Mouse (Mus musculus): ENCODE data around the gene Ets1.

Gene Ets1

DNA sequence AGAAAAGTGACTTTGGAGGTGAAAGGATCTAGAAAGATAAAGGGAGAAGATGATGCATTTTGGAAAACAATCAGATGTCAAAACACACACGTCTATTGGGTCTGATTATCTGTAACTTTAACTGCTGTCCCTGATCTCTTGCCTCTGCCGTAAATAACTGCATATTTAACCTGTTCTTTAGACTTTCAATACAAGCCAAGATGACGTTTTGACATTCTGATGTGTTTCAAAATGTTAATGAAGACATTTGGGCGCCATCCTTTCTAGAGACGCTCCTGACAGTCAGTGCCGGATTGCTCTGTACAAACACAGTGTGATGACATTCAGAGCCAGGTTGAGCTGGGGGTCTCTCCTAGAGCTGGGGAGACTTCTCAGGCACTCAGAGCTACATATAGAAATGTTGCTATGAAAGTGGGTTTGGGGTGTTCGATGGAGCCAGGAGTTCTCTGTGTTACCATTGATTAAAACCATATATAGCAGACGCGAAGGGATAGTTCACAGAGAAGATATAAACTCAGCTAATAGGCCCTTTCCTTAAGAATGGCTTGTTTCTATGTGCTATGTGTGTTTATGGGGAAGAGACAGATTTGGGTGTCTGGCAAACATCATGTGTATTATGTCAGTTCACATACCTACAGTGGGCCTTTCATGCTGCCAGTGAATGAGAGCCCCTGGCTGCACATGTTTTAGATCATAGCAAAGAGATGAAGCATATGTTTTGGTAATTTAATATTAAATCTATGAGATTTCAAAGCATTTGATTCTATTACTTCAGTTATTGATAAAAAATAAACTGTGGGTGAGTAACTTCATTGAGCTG lies 61.5 kb downstream of the Ets1 start:
- DNase-seq = peak; percentile 44

DNA sequence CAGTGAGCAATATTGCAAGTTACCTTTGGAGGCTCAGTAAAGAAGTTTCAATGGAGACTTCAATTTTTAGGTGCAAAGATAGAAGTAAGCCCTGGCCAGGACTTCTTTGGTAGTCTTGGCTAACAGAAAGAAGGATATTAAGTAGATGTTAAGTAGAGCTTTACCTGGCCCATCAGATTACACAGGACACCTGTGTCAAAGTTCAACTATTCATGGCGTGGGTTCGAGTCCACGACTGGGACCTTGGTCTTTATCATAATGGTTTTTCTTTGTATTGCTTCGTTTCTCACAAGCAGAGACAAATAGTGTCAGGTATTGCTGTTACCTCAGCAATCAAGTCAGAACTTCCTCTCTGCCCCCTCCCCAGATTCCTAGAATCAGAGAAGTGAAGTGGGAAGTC lies 62.7 kb downstream of the Ets1 start:
- peak; percentile 25 for DNase-seq

DNA sequence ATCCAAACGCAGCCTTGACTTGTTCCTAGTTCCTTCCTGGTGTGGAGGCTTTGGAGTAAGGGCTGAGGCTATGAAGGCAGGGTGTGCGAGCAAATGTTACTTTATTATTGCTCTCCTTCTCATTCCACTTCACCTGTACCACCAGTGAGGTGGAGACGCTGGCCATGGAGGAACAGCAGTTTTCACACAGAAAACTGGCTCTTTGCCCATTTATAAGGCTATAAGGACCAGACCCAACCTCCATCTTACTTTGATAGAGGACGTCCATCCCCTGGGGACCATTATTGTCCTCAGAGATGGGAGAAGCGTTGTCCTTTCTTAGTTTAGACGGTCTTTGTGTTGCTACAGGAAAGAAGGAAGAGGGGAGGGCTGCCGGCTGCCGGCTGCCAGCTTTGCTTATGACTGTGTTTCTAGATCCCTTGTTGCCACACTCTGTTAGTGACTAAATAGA lies 63.4 kb downstream of the Ets1 start:
- peak; percentile 71 for DNase-seq

DNA sequence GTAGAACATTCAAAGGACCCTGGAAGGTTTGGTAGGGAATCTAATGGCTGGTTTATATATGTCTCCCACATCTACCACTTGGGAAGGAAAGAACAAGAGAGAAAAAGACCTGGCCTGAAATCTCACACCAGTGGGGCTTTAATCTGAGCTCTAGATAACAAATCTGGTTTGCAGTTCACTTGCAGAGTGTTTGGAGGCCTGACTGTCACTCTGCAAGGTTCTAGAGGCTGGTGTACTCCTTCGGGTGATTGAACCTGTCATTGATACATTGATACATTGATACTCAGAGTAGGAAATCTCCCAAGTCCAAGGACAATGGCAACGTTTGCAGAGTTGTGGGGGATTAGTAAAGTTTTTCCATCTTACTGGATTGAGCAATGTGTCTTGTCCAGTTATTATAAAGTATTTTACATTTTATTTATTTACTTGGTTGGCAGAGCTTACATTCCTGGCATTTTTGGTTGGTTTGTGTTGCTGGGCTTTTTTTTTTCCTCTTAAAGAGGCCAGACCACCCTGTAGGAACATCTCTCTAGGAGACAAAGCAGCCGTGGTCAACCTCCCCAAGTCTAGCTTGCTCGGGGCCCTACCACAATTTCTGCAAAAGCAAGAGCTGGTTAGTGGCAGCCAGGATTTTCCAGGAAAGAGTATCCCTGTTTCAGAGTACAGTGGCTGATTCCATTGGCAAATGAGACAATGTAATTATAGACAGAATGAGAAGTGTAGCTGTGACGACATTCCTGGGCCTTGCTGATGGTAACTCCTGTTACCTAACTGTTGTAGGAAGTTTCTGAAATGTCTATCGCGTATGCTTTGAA lies 64.3 kb downstream of the Ets1 start:
- DNase-seq = peak; percentile 32

DNA sequence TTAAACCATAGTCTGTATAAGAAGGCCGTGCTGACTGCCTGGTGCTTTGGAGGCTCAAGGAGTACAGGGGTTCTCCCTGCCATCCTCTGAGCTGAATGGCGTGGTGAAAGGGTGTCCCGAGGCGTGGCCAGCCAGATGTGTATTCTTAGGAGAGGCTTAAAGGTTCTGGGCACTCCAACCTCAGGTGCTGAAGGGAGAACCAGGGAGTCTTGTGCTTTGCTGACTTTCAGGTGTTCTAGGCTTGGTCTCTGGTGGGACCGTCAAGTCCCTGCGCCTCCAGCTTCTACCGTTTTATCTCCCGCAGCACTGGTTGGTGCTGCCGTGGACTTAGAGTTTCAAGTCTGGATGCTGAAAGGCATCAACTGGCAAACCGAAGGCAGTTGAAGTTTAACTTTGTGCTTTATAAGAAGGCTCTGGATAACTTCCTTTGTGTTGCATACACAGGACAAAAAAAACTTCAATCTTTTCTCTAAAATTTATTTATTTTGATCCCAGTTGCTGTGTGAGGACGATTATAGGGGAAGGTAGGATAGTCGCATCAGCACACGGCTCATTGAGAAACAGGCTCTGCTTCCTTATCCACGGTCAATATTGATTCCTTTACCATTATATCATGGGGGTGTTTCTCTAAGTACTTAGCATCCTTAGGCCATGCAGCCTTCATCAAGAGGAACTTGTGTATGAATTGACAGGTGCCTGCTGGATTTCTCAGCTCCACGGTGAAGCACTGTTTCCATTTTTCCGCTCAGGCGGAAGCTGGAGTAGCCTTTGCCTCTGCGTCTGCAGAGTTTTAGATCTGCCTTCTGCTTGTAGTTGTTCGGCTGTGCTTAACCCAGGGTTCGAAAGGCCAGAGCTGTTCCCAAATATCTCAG lies 65.3 kb downstream of the Ets1 start:
- DNase-seq = peak; percentile 53

DNA sequence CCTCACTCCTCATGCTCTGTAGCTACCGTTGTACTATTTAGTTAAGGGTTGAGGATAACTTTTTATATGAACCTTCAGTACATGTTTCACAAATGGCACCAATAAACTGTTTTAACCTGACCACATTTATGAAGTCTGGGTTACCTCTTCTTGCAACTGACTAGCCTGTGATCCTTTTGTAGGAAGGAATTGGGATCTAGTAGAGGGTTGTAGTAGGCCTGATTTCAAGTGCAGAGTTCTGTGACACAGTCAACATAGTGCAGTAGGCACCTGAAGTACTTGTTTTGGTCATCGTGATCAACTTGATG lies 65.9 kb downstream of the Ets1 start:
- peak; percentile 22 for DNase-seq

DNA sequence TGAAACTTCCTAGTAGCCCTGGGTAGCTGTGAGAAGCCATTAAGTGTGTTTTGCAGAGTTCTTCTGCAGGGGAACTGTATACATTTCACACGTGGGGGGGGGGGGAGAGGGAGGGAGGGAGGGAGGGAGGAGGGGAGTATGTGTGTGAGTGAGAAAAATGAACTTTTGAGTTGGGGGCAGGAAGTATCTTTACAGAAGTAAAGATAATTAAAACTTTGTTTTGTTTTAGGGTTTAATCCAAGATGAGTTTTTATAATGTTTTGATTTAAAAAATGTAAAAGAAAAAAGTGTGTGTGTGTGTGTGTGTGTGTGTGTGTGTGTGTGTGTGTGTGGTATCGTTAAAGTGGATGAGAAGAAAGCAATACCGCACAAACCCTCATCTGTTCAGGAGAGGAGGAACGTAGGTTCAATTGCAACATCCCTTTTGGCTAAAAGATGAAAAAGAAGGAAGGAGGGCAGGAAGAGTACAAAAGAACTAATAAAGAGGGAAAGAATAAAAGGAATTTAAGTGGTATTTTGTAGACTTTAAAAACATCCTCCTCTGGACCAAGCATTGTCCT lies 66.9 kb downstream of the Ets1 start:
- peak; percentile 41 for DNase-seq

DNA sequence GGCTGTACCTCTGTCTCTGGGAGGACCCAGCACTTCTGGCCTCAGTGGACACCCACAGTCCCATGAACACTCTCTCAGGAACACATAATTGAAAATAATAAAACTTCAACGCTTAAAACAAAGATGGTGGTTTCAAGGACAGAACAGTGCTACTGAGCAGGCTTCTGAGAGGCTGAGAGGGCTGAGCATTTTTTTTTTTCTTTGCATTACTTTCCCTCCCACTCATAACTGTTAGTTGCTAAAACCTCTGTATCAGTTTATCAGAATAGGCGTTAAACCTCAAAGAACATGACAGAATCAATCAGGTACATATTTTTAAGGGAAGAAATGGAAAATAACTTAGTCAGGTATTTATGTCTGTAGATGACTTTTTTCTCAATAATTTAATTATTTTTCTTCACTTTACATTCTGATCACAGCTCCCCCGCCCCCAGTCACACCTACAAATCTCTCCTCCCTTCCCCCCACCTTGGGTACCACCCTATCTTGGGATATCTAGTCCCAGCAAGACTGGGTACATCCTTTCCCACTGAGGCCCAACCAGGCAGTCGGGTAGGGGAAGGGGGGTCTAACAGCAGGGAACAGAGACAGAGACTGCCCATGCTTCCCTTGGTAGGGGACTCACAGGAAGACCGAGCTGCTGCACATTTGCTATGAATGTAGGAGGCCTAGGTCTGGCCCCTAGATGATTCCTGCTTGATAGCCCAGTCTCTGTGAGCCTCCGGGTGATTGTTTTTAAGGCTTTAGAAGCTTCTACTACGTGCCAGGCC lies 68.1 kb downstream of the Ets1 start:
- DNase-seq = peak; percentile 65

DNA sequence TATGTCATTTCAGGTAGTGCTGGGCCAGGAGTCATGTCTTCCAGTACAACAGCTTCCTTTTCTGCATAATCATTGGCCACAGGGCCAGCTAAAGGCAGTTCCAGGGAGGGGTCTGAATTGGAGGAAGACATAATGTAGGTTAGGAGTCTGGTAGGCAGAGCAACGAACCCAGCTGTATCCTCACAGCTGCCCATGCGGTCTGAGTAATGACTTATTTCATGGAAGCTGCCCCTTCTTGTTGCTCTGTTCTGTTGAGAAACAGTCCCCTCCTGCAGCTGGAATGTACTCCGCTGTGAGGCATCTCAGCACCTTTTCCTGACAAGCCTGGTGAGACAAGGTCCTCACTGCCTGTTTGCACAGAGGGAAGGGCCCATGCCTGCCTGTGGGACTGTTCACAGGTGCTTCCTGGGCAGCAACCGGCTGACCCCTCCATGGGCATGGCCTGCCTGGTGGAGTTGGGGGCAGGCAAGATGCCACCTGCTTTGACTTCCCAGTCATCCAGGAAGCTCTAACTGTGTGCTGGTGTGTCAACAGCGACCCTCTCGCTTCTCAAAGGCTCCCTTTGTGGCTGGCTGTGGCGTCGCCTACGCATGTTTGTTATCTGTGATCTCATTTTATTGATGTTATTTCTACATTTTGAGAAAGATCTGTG lies 69.9 kb downstream of the Ets1 start:
- DNase-seq = peak; percentile 82

DNA sequence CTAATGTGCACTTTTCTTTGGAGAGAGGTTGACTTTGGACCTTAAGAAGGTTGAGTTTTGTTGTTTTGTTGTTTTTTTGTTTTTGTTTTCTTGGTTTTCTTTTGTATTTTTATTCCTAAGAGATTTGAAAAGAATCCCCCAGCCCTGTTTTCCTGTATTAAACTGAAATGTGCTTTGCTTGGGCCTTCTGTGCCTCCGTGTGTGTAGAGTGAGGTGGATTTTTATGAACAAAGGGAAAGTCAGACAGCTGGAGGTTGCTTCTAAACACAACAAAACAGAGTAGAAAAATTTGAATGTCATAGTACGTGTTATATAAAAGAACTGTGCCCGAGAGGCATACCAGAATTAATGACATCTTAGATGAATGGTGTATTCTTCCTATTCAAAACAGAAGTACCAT lies 71.4 kb downstream of the Ets1 start:
- DNase-seq = no peak

DNA sequence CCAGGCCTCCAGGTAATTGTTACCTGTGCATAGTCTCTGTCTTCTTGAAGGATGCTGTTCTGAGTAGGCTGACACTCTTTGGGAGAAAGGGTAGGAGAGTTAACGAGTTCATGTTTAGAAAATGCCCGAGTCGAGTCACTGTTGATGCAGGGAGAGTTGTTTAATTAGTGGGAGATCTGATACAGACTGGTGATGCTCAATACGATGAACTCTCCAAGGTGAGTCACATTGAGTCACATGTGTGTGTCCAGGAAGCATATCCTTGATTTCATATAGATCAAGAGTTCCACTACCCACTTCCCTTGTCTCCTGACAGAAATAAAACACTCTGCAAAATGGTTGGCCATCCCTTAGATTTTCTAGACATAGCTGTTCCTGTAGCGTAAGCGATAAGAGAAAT lies 72.5 kb downstream of the Ets1 start:
- DNase-seq = no peak

DNA sequence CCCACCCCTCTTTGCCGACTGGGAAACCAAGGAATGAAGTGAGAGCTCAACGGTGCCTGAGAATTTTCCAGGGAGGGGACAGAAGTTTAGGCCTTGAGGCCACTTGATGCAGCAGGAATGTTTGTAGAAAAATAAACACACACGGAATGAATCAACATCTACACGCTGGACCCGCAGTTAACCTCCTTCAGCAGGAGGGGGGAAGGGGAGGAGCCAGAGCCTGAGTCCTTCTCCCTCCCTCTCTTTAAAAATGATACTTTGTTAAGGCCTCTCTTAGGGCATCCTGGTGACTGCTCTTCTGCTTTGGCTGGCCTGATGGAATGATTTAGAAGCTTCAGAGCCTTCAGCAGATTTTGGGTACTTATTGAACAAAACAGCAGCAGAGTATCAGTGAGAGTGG lies 73.3 kb downstream of the Ets1 start:
- DNase-seq = peak; percentile 57

DNA sequence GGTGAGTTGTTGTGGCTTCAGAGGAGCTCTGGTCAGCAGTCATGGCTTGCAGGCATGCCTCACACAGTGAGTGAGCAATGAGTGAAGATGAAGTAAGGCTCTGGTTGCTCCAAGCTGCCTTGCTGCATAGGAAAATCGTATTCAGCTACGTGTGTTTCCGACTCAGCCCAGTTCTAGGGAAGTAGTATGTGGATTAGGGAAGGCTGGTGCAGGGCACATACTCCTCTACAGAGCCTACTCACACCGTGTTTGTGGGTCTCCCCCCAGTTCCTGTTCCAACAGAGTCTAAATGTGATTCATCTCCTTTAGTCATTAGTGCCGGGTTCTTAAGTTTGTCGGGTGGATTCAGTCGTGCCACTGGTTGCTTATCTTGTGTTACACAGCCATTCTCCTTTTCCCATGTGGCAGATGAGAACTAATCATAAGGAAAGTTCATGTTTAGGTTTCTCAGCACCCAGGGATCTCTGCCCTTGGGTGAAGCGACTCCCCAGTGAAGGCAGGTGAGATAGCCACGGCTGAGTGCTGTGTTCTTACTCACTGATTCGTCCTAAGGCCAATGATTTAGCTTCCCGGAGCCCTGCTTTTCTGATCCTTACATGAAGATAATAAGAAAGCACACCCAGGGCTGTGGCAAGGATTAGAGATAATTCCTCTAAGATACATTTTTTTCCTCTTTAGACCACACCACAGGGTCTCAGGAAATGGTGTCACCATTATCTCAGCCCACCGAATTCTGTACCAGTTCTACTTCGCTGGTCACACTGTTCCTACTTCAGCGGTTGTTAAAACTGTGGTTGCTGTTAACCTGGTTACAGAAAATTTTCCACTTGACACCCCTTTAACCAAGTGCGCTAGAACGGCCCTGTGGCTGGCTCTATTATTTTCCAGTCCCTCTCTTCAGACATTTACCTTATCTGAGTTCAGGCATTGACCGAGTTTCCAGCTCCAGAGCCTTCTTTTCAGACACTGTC lies 74.0 kb downstream of the Ets1 start:
- peak; percentile 40 for DNase-seq

DNA sequence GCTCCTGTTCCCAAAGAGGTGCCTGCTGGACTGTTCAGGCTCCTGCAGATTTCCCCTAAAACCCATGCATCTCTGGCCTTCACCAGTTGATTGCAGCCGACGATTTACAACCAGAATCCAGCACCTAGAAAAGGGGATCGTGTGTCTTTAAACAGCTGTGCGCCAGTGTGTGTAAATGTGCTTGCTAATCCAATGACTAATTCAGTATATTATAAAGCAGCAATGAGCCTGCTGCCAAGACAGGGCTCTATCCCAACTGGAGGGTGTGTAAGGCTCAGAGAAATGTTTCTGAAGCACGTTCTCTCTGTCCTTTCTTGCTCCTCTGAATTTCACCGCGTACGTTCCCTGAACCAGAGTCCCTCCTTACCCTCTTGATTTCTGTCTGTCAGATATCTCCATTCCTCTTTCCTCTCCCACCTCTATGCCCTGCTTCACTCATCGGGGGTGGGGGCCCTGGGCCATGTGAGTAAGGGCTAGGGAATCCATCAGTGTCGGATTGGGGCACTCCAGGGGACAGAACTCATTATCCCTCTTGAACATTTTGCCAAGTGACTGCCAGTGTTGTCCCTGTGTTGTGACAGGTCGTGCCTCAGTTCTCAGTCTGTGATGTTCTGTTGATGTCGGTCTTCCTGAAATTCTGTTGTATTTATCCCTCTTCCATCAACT lies 75.1 kb downstream of the Ets1 start:
- peak; percentile 22 for DNase-seq

DNA sequence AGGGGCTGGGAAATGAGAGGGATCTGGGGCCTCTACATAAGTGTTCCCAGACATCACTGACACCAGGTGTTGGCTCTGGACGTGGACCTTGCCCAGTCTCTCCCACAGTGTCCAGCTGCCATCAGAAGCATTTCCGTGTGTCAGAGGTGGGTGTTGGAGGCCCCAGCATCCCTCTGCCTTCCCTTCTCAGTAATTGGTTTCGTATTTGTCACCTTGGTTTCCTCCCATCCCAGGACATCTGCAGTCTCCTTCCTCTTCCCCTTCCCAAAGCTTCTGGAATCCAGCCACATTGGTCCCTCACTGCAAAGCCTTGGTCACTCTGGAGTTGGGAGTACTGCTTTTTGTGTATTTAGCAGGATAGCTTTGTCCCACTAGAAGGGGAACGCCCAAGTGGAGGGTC lies 75.7 kb downstream of the Ets1 start:
- no peak for DNase-seq

DNA sequence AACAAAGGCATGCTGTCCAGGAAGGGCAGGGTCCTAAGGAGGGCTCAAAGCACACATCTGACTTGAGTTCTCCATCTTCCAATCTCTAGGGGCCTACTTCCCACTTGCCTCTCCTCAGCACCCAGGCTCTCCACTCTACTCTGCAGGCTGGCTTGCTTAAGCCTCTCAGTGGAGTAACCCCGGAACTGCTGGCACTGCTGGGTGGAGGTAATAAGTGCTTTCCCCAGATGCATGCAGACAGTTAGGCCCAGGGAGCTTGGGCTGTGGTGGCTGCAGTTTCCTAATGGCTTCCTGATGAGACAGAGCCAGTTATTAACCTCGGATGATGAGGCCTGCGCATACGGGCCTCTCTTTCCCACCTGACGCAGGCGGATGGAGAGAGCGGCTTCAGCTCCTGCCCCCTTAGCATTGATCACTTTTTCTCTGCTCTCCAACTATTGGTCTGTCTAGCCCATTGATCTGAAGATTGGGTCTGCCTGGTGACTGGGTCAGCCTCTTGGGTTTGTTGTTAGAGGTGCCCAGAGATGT lies 76.4 kb downstream of the Ets1 start:
- DNase-seq = peak; percentile 19

DNA sequence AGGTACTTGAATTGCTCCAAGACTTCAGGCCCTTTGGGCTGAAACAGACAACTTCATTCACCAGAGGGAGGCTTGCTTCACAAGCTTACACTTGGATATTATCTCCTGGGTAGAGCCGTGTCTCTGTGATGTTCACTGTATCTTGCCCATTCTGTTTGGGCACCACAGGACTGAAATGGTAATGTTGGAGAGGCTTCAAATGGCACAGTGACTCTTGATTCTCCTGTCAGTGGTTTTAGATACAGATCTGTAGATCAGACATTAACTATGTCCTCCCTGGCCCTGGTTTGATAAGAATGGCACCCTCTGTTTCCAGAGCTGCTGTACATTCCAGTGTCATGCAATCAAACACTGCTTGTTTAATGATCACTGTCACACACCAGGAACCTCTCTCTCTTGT lies 77.1 kb downstream of the Ets1 start:
- no peak for DNase-seq

DNA sequence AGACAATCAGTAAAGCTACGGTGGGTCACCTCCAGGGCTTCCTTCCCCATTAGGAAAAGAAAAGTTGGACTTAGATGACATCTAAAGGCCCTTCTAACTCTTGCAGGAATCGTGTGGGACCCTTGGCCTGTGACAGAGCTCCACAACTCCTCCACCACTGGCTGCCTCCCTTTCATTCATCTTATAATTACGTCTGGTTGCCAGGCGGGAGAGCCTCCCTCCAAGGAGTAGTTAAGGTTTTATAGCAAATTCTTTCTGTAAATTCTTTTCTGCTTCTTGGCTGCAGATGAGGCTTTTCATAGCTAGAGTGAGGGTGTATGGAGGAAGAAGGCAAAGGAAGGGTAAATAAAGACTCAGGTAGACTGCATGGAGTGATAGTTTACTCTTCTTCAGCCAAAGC lies 77.8 kb downstream of the Ets1 start:
- DNase-seq = no peak

DNA sequence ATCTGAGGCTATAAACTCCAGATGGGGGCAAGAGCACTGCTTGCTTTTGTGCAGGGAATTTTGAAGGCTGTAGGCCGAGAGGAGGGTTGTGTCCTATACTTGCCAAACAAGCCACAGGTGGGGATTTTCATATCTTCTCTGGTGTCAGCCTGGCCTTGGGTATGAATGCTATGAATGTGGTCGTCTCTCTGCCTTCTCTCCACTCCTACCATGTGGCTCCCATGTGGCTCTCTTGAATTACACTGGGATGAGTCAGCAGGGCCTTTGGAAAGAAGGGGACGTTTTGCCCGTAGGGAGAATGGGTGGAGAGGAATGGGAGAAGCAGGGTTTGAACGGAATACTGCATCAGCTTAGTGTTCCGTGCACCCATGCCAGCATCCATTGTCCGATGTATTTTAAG lies 78.5 kb downstream of the Ets1 start:
- DNase-seq = no peak
